Mouse (Mus musculus): ENCODE results near the gene Svep1.

GRCm38 (mm10) chr4:58253410-58253809, 46.8 kb upstream of the Svep1 start:
- TF ChIP-seq REST (IDR thresholded peaks at IDR 0.05; ENCODE audit: insufficient read depth, insufficient read length) (no peak), E2F4 (IDR thresholded peaks at IDR 0.05; ENCODE audit: insufficient read depth) (no peak), SRF (IDR thresholded peaks at IDR 0.05; ENCODE audit: control insufficient read depth, insufficient read length, low read depth) (no peak), POLR2A (IDR thresholded peaks at IDR 0.05; ENCODE audit: insufficient read length, low read depth) (no peak), USF1 (IDR thresholded peaks at IDR 0.05; ENCODE audit: low read depth) (no peak), MAX (IDR thresholded peaks at IDR 0.05; ENCODE audit: low read depth) (no peak), TCF3 (IDR thresholded peaks at IDR 0.05; ENCODE audit: insufficient read length, low read depth) (no peak)
